Mouse (Mus musculus) megakaryocyte, embryonic 14.5 days (primary cell): ENCODE data around the gene Sptlc2. TPM values are rescaled to one million over a fixed set of nuclear protein-coding genes. Genes with fewer than 3 reads are reported as not detected.

Experiments used
- H3K27me3 ChIP-seq: replicated peaks from 2 replicates; pipeline ENCODE3; 2012; ENCODE audit warnings: inconsistent platforms
- H3K36me3 ChIP-seq: replicated peaks from 2 replicates; pipeline ENCODE3; 2012; ENCODE audit warnings: low read length, inconsistent platforms, mixed read lengths
- H3K4me1 ChIP-seq: 2 replicates; pipeline ENCODE4 v1.6.1; 2012; ENCODE audit warnings: inconsistent platforms
- H3K4me3 ChIP-seq: replicated peaks from 2 replicates; pipeline ENCODE3; 2012; ENCODE audit warnings: moderate library complexity, mild to moderate bottlenecking, inconsistent platforms
- H3K9me3 ChIP-seq: 2 replicates; pipeline ENCODE4 v1.6.1; 2012; ENCODE audit warnings: inconsistent platforms
- FLI1 ChIP-seq: IDR thresholded peaks from 2 replicates; pipeline ENCODE4 v1.6.1; 2012; ENCODE audit warnings: low read length, inconsistent platforms, mixed read lengths
- GATA1 ChIP-seq: IDR thresholded peaks from 3 replicates; pipeline ENCODE4 v1.6.1; 2012; ENCODE audit warnings: mixed read lengths, low read length, inconsistent platforms, borderline replicate concordance
- polyA plus RNA-seq: library from polyadenylated mRNA; stranded (reverse); fragments of >175 nt; gene quantifications from 2 replicates; pipeline ENCODE4 v1.2.3, GENCODE M21; 2012; ENCODE audit warnings: low replicate concordance; ENCODE audit not compliant: insufficient read depth

Sptlc2 gene
- polyA plus RNA-seq, 1 experiment = 44.0 TPM

- 0 out of 2 replicates have a peak, but pooled peaks cover 6% of the 10 kb centered on the region for H3K9me3 ChIP-seq
- peaks cover 35% of the 10 kb centered on the region for H3K4me1 ChIP-seq
- peaks cover 9% of the 10 kb centered on the region for H3K27me3 ChIP-seq
- H3K4me3 ChIP-seq = no peak overlapping the region
- TF ChIP-seq FLI1 (no peak), GATA1 (no peak)
- peaks cover 4% of the 10 kb centered on the region for H3K36me3 ChIP-seq
These were observed 28.5 kb upstream of the Sptlc2 start for GRCm38 (mm10) chr12:87416690-87417089.

- peaks cover 9% of the 10 kb centered on the region for H3K27me3 ChIP-seq
- peaks cover 4% of the 10 kb centered on the region for H3K36me3 ChIP-seq
- H3K4me1 ChIP-seq = peaks cover 46% of the 10 kb centered on the region
- H3K9me3 ChIP-seq = 0 out of 2 replicates have a peak, but pooled peaks cover 6% of the 10 kb centered on the region
- H3K4me3 ChIP-seq = no peak overlapping the region
- TF ChIP-seq FLI1 = no peak
- TF ChIP-seq GATA1 = no peak
These were observed 27.2 kb upstream of the Sptlc2 start for GRCm38 (mm10) chr12:87415358-87415757.

- H3K36me3 ChIP-seq = peaks cover 4% of the 10 kb centered on the region
- peaks cover 52% of the 10 kb centered on the region for H3K4me1 ChIP-seq
- TF ChIP-seq GATA1 (no peak), FLI1 (no peak)
- peaks cover 9% of the 10 kb centered on the region for H3K27me3 ChIP-seq
- H3K4me3 ChIP-seq = no peak overlapping the region
- H3K9me3 ChIP-seq = 0 out of 2 replicates have a peak, but pooled peaks cover 6% of the 10 kb centered on the region
These were observed 25.1 kb upstream of the Sptlc2 start for GRCm38 (mm10) chr12:87413179-87413790.

GRCm38 (mm10) chr12:87410999-87411398, 22.8 kb upstream of the Sptlc2 start:
- H3K36me3 ChIP-seq = no peaks in the 10 kb centered on the region
- peaks cover 52% of the 10 kb centered on the region for H3K4me1 ChIP-seq
- H3K4me3 ChIP-seq = peak overlapping the region; percentile 59
- no peaks in the 10 kb centered on the region for H3K9me3 ChIP-seq
- no peak for TF ChIP-seq GATA1
- TF ChIP-seq FLI1 = no peak
- H3K27me3 ChIP-seq = peaks cover 6% of the 10 kb centered on the region

- H3K27me3 ChIP-seq = peaks cover 2% of the 10 kb centered on the region
- H3K4me3 ChIP-seq = no peak overlapping the region
- TF ChIP-seq GATA1 (no peak), FLI1 (no peak)
- H3K36me3 ChIP-seq = no peaks in the 10 kb centered on the region
- no peaks in the 10 kb centered on the region for H3K9me3 ChIP-seq
- peaks cover 60% of the 10 kb centered on the region for H3K4me1 ChIP-seq
These were observed 21.0 kb upstream of the Sptlc2 start for GRCm38 (mm10) chr12:87409123-87409522.

GRCm38 (mm10) chr12:87407869-87408605, 19.9 kb upstream of the Sptlc2 start:
- Histone ChIP-seq H3K36me3 (no peaks in the 10 kb centered on the region), H3K4me1 (peaks cover 54% of the 10 kb centered on the region), H3K9me3 (no peaks in the 10 kb centered on the region), H3K27me3 (no peaks in the 10 kb centered on the region), H3K4me3 (peak overlapping the region; percentile 89)
- TF ChIP-seq FLI1 (no peak), GATA1 (no peak)

- Histone ChIP-seq H3K9me3 (no peaks in the 10 kb centered on the region), H3K4me3 (no peak overlapping the region), H3K27me3 (peaks cover 2% of the 10 kb centered on the region), H3K4me1 (peaks cover 45% of the 10 kb centered on the region), H3K36me3 (no peaks in the 10 kb centered on the region)
- TF ChIP-seq GATA1 (no peak), FLI1 (no peak)
These were observed 17.6 kb upstream of the Sptlc2 start for GRCm38 (mm10) chr12:87405721-87406120.

GRCm38 (mm10) chr12:87405165-87405564, 17.0 kb upstream of the Sptlc2 start:
- no peak for TF ChIP-seq FLI1
- TF ChIP-seq GATA1 = no peak

GRCm38 (mm10) chr12:87401883-87402282, 13.7 kb upstream of the Sptlc2 start:
- peaks cover 20% of the 10 kb centered on the region for H3K4me1 ChIP-seq
- no peak overlapping the region for H3K4me3 ChIP-seq
- no peaks in the 10 kb centered on the region for H3K36me3 ChIP-seq
- peaks cover 6% of the 10 kb centered on the region for H3K27me3 ChIP-seq
- no peak for TF ChIP-seq FLI1
- TF ChIP-seq GATA1 = no peak
- no peaks in the 10 kb centered on the region for H3K9me3 ChIP-seq

More at GRCm38 (mm10) chr12:87405165-87405564, 17.0 kb upstream of the Sptlc2 start:
- Histone ChIP-seq H3K4me1 (peaks cover 40% of the 10 kb centered on the region), H3K9me3 (no peaks in the 10 kb centered on the region), H3K36me3 (no peaks in the 10 kb centered on the region), H3K4me3 (no peak overlapping the region), H3K27me3 (peaks cover 4% of the 10 kb centered on the region)
